Comparison of ENCODE assay signal across 20 mouse cellular contexts in genomic region chr3:103672113-103672512, GRCm38 (mm10). TPM values are rescaled to one million over a fixed set of nuclear protein-coding genes. Genes with fewer than 3 reads are reported as not detected.
"Had no signal": no experiment of that assay in that cellular context is flagged by ENCODE, and none has a peak within 500 bp of the region (broad histone marks: within the 10 kb centered on the region; RNA-seq: fewer than 3 reads in every experiment).

No protein-coding gene starts in this region.

- H3K4me3 ChIP-seq: neural tube, embryonic 13.5 days; neural tube, embryonic 15.5 days; stomach, embryonic 15.5 days had no signal

- H3K9me3 ChIP-seq: neural tube, embryonic 13.5 days; neural tube, embryonic 15.5 days; stomach, embryonic 15.5 days had no signal

- H3K36me3 ChIP-seq: neural tube, embryonic 13.5 days; neural tube, embryonic 15.5 days; stomach, embryonic 15.5 days had no signal

- H3K27ac ChIP-seq: neural tube, embryonic 13.5 days; neural tube, embryonic 15.5 days; stomach, embryonic 15.5 days; stomach, postnatal 0 days had no signal

- H3K27me3 ChIP-seq: neural tube, embryonic 13.5 days; neural tube, embryonic 15.5 days; stomach, embryonic 15.5 days had no signal

- H3K4me1 ChIP-seq: stomach, embryonic 15.5 days had no signal

- H3K9ac ChIP-seq: neural tube, embryonic 13.5 days; neural tube, embryonic 15.5 days; stomach, embryonic 15.5 days had no signal

- H3K4me2 ChIP-seq: neural tube, embryonic 13.5 days; neural tube, embryonic 15.5 days; stomach, embryonic 15.5 days had no signal

- DNase-seq: right cerebral cortex, adult 18-20 months; right cerebral cortex, postnatal 14 days; right cerebral cortex, postnatal 25 days; right cerebral cortex, postnatal 4 days; spleen, adult 18-20 months; thymus, adult 18-20 months; thymus, adult 2 months; thymus, postnatal 14 days; thymus, postnatal 25 days; thymus, postnatal 36 days; thymus, postnatal 4 days had no signal

RNA-seq across cellular contexts. Expression of gene Atg4a-ps, which starts 26.2 kb away (rescaled TPM):
- polyA plus RNA-seq: neural tube, embryonic 14.5 days; small intestine, adult 2 months; spleen, adult 2 months; stomach, embryonic 14.5 days; testis, adult 2 months; thymus, adult 2 months had no signal
